Mouse (Mus musculus): ENCODE measurements at regions not wholly inside any gene's neighbourhood (a gene's known extent, or its start where the extent isn't known, plus 50 kb on each side); places are given as distances from the start of the nearest gene placed in this dataset.

DNA sequence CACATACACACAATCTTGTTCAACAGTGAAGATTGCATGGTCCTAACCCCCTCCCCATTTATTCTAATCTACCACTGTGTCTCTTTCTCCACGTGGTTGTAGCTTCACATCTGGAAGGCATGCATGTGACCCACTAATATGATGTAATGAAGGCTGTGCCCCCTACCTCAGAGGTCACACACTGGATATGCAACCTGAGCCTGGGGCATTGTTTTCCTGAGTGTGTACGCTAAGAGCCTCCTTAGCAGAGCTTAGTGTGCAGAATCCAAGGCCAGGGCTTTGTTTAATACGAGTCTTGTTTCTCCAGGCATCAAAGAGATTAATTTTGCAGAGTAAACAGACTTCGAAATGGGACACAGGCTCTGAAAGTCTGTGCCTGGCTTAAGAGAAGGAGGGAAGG lies 68.0 kb upstream of the Tnrc6c start:
- intact Hi-C loops (cut with DNase I; ENCODE audit: low total_unique reads), result no loop called here
- DNase-seq, result no peak

DNA sequence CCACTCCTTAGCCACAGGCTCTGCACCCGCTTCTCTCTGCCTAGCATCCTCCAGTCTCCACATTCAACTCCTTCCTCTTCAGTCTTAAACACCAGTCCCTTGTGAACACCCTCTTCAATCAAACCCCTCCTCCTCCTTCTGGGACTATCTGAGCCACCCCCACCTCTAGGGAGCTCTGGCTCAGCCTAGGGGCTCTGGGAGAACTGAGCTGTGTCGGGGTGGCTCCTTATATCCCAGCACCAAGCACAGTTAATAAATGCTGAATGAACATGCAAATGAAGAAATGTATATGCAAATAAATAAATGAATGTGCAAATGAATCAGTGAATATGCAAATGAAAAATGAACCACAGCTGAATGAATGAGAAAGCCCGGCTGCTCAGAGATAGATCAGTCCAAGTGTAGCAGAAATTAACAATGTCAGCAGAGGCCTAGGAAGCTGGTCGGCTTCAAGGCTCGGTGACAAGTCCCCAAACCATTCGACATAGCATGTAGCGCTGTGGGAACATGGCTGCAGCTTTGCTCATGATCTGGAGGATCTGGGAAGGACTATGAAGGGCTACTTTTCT lies 67.1 kb upstream of the Tnrc6c start:
- DNase-seq, result no peak
- intact Hi-C loops (cut with DNase I; ENCODE audit: low total_unique reads), result no loop called here

DNA sequence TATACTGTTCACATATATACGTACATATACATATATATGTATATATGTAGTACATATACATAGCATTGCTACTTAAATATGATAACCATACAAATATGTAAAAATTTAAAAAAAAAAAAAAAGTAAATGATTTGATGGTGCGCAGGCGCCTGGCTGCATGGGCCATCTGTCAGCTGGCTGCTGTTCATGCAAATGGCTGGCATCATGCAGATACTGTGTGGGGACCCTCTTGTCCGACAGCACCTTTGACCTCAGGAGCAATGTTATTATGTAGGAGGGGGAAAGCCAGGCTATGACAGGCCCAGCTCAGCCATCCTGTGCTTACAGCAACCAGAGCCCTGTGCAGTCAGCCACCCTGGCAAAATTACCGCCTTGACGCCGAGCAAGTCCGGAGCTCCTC lies 65.1 kb upstream of the Tnrc6c start:
- no peak for DNase-seq
- intact Hi-C loops (cut with DNase I; ENCODE audit: low total_unique reads), result no loop called here

DNA sequence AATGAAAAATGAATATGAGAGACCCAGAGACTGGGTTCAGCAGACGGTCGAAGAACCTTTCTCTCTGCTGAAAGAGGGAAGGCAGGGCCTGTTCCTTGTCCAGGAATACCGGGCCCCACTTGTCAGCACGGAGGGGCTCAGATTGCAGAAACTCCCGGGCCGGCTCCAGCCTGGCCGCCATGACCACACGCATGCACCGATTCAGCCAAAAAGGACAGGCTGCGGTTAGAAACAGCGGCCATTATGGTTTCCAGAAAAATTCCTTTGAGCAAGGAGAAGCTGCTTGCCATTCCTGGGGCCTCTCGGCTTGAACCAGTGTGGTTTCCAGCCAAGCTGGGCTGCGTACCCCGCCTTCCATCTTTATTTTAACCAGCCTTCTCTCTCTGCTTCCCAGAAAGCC lies 64.7 kb upstream of the Tnrc6c start:
- intact Hi-C loops (cut with DNase I; ENCODE audit: low total_unique reads), result no loop called here
- no peak for DNase-seq

DNA sequence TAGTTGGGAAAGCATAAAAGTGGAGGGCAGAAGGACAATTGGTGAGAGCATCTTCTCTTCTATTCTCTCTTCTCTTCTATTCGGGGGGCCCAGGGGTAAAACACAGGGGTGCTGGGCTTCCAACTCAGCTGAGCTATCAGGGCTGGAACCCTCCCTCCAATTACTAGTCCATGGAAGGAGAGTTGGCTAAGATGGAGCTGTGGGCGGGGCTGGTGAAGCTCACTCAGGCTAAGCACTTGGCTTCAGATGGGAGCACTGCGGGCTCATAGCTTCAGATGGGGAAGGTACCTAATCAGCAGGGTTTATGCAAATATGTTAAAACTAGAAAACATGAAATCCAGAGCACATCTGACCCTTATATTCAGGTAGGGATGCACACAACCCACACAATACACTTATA lies 61.5 kb upstream of the Tnrc6c start:
- DNase-seq, result no peak
- intact Hi-C loops (cut with DNase I; ENCODE audit: low total_unique reads), result no loop called here

DNA sequence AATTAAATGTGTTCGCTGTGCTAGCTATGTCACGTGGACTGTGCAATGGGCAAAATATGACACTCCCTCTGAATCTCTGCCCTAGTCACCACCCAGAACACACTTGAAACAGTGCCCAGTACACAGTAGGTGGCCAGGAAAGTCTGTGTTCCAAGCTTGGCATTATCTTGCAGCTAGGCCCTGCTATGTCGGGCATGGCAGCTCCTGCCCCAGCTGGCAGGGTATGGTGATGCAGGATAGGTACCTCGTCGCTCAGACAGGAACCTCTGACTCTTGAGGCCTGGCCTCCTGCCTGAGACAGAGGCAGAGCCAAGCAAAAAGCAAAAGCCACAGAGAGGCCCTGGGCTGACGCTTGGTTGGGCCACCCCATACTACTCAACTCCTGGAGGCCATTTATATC lies 57.9 kb upstream of the Tnrc6c start:
- intact Hi-C loops (cut with DNase I; ENCODE audit: low total_unique reads), result no loop called here
- DNase-seq, result peak; percentile 72

DNA sequence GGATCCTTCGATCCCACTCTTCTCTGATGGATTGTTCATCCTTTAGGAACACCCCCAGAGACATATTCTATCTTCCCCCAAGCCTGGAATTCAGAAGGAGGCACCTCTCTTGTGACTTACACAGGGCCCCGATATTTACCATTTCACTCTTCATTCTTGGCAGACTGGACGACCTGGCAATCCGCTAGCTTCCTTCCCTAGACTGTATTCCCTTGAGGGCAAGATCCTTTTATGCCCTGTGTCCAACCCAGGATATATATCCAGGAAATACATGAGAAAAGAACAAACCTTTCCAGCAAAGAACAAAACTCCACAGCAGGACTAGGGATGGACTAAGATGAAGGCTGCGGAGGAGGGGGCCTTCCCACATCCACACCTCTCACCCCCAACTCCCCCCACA lies 56.3 kb upstream of the Tnrc6c start:
- intact Hi-C loops (cut with DNase I; ENCODE audit: low total_unique reads), result no loop called here
- no peak for DNase-seq

DNA sequence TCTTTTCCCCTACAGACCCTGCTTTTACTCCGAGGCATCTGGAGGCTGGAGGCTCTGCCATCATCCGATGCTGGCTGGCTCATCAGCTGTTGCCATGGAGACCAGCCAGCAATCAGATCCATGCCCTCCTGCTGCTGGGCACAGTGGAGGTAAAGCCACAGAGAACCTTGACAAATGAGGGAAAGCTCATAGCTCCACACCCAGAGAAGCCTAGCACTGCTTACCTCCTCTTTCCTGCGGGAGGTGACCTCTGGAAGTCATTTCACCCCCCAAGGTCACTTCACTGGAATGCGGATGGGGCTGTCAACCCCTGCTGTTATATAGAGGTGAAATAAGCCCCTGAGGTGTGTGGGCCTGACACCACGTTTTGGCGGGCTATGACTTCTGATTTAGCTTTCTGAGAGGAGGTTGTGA lies 55.9 kb upstream of the Tnrc6c start:
- intact Hi-C loops (cut with DNase I; ENCODE audit: low total_unique reads), result no loop called here
- no peak for DNase-seq

DNA sequence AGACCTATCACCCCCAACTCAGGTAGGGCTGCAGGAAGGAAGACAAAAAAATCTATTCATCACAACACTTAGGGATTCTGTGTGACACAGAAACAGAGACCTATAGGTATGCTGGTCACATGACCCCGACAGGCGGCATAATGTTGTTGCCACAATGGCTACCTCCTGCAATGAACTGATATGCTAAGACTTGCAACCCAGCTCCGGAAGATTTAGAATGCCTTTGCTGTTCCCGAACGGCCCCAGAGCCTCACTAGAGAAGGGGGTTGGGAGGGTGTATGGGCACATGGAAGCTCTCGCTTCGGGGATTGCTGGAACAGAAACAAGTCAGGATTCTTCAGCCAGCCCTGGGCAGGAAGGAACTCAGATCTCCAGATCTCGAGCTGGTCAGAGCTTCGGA lies 55.5 kb upstream of the Tnrc6c start:
- no peak for DNase-seq
- intact Hi-C loops (cut with DNase I; ENCODE audit: low total_unique reads), result no loop called here

DNA sequence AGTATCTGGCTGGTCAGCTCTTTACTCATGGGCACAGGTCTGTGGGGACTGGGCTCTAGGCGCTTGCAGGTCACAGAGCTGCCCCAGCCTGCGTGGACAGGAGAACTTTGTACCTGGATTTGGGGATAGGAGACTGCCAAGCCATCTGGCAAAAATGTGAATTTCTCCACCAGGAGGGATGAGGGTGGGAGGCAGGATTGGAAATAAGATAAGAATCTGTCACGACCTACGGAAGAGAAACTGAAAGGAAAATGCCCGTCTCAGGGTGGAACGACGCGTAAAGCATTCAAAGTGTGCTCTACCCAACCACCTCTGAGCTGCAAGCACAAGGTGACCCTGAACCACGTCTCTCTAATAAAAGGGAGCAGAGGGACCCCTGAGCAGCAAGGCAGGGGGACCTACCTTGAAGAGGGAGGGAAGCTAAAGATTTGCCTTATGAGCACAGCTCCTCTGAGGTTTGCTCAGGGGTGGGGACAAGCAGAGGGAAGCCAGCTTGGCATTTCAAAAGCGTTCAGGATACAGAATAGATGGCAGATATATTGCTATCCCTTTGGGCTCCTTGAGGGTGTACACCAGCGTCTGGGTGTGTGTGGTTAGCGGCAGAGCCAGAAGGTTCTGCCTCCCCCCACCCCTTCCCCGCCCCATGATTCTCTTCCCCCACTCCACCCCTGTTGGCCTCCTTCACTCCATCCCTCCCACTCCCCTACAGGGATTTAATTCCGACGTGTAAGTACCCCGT lies 54.9 kb upstream of the Tnrc6c start:
- DNase-seq, result no peak
- intact Hi-C loops (cut with DNase I; ENCODE audit: low total_unique reads), result no loop called here

DNA sequence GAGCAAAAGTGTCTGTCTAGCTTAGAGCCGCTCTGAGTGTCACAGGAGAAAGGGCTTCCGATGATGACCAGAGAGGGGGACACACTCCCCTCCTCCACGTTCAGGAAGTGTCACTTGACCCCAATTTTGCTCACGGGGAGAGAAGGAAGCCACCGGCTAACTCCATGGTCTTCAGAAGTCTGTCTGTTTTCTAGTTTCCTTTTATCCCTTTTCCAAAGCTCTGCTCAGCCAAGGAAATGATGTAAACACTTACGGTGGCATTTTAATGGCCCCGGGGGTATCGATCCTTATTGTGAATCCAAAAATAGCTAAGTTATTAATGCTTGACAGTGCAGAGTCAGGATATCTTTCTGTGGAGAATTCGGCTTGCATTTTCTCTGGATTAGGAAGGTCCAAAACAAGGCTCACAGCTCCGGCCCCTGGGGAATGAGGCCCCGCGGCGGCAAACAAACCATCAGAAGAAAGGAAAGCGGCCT lies 54.3 kb upstream of the Tnrc6c start:
- intact Hi-C loops (cut with DNase I; ENCODE audit: low total_unique reads), result no loop called here
- no peak for DNase-seq

DNA sequence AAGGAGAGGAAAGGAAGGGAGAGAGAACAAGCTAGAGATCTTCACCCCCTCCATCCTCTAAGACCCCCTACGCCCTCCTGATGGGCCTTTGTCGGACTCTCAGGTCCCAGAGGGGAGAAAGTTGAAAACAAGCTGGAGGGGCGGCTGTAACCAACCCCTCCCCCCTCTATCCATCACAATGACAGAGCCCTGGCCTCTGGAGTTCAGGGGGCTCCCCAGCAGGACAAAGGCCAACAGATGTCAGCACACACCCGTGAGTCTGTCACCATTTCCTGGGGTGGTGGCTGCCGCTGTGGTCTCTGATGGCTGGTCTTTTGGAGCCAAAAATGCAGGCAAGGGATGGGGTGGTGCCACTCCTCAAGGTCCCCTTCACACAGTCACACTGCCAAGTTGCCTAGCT lies 52.9 kb upstream of the Tnrc6c start:
- intact Hi-C loops (cut with DNase I; ENCODE audit: low total_unique reads), result no loop called here
- DNase-seq, result no peak

DNA sequence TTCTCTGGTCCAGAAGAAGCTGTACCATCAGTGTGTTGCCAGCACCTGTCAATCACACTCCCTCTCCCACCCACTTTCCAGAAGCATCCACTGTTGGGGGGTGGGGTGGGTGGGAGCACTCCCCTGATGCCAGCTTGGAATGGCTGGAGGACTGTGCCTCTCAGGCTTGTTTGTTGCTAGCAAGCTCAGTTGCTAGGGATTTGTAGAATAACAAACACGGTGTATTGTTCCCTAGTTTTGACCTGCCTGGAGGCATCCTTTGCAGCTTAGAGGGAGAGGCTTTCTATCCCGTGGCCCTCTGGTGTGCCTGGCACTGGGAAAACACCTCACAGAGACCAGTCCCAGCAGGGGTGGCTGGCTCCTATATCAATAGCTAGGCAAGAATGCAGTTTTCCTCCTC lies 50.1 kb upstream of the Tnrc6c start:
- no peak for DNase-seq
- intact Hi-C loops (cut with DNase I; ENCODE audit: low total_unique reads), result no loop called here

Data from gastrocnemius, postnatal 14 days (tissue).